Mouse (Mus musculus) T-helper 17 cell (primary cell): ENCODE data around the gene Med16.

Source experiments
- in situ Hi-C, 2 experiments: fragments of 300-600 bp; cut with MboI, MseI; formaldehyde crosslinking; loops; 1 replicate in 1 of 2; 2 replicates in 1 of 2; pipeline ENCODE4 v1.15.1; 2025; ENCODE audit warnings: high pct_unique_total_duplicates in 2 of 2

The Med16 gene

DNA sequence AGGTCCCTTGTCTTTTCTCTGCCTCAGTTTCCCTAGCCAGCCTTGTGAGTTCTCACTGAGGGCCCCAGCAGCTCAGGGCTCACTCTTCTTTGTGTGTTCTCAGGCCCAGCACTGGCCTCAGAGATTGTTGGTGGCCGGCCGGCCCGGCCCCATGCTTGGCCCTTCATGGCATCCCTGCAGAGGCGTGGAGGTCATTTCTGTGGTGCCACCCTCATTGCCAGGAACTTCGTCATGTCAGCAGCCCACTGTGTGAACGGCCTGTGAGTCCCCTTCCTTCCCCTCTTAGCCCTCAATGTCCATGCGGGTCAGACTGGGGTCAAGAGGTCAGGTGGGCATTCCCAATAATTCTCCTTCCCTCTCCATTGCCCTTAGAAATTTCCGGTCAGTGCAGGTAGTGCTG is 22.1 kb downstream of the Med16 start:
- in situ Hi-C loops: no loop called here

DNA sequence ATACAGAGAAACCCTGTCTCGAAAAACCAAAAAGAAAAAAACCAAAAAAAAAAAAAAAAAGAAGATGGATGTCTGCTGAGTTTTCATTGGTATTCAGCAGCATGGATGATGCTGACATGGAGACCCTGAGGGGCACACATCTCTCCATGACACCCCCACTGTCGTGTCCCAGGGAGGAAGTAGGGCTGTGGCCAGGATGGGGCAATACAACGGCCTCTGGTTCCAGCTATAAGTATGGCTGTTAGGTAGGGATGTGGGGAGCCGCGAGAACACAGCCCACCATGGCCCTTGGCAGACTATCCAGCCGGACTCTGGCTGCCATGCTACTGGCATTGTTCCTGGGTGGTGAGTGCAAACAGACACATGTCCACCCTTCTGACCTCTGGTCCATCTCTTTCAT is 22.7 kb downstream of the Med16 start, which contains the start of gene Elane:
Gene Elane, plus strand, starts transcription at position 194 of the 400 bp plus-strand sequence.
- in situ Hi-C loops: no loop called here

DNA sequence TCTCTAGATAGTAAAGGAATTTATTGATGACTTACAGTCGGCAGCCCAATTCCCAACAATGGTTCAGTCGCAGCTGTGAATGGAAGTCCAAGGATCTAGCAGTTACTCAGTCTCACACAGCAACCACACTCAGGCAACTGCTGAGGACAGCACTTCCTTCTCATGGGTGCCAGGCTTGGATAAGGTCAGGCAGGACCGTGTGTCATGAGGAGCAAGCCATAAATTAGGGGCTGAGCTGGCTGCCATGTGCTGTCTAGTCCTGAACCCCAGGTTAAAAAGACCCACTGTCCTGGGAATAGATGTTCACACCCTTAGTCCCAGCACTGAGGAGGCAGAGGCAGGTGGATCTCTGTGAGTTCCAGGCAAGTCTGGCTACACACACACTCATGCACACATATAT is 23.8 kb downstream of the Med16 start:
- in situ Hi-C loops: loop anchor here (5.0 kb wide), 3 partner anchors 37 to 67 kb away; partner anchors contain the start of genes Arid3a (in 1 of the 2) and R3hdm4 (in 1 of the 2)

DNA sequence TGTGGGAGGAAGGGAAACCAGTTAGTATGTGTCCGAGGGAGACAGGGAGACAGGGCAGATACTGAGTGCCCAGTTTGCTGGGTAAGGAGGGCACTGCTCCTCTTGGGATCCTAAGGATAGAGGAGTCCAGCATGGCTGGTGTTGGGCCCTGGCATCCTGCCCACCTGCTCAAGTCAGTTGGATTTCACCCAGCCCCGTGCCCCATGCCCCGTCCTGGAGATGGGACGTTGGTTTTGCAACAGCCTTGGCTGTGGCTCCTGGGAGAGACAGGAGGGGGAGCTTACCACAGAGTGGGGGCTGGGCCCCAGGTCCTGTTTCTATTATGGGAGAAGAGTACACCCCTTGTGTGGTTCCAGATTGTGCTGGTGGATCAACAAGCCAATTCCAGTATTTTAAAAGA is 24.3 kb downstream of the Med16 start:
- in situ Hi-C loops: loop anchor here (5.0 kb wide), 3 partner anchors 38 to 68 kb away; partner anchors contain the start of genes Arid3a (in 1 of the 2) and R3hdm4 (in 1 of the 2)

- in situ Hi-C loops: loop anchor here (5.0 kb wide), 3 partner anchors 39 to 69 kb away; partner anchors contain the start of genes Arid3a (in 1 of the 2) and R3hdm4 (in 1 of the 2)
Measured at GRCm38 (mm10) chr10:79883297-79884084, 25.2 kb downstream of the Med16 start.

- in situ Hi-C loops: loop anchor here (5.0 kb wide), 3 partner anchors 40 to 70 kb away; partner anchors contain the start of genes Arid3a (in 1 of the 2) and R3hdm4 (in 1 of the 2)
Measured at GRCm38 (mm10) chr10:79881981-79882380, 26.7 kb downstream of the Med16 start.

DNA sequence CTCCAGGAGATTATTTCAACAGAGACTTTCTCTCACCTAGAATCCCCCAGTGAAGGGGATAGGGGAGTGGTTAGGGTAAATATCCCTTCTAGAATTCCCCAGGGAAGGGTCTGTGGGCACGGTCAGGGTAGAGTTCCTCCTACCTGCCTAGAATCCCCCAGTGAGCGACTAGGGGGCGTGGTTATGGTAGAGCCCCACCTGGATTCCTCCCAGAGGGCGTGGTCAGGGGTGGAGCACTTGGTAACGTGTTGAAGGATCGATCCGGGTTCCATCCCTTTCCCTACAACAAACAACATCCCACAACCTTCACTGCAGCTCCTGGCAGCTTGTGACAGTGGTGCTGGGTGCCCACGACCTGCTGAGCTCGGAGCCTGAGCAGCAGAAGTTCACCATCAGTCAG is 28.0 kb downstream of the Med16 start:
- in situ Hi-C loops: loop anchor here (5.0 kb wide), 3 partner anchors 42 to 72 kb away; partner anchors contain the start of genes Arid3a (in 1 of the 2) and R3hdm4 (in 1 of the 2)

DNA sequence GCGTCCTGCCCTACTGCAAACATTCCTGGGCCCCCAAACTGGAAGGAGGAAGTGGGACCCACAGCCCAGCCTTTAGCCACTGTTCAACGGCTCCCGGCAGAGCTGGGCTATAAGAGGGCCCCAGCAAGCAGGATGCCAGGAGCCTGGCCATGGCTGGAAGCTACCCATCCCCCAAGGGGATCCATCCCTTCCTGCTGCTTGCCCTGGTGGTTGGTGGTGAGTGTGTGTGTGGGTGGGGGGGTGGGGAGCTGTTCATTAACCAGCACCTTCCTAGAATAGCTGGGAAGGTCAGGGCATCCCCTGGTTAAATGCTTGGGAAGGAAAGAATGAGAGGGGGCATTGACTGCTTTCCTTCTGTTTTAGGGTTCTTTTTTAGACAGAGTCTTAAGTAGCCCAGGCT is 29.2 kb downstream of the Med16 start:
- in situ Hi-C loops: no loop called here

DNA sequence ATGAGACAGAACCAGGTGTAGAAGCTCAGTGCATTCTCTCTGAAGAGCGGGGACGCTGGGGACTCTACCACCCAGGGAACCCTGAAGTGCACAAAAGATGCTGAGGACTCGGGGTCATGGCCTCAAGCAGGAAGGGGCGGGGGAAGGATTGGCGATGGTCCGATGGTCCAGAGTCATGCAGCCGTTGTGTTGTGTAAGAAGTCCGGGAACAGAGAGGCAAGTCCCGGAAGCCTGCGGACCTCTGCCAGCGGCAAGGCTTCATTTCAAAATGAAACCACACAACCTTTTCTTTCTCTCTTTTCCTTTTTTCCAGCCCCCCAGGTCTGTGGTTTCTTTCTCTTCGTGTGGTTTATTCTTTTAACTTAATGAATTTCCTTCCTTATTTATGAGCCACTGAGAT is 31.0 kb downstream of the Med16 start:
- in situ Hi-C loops: no loop called here

DNA sequence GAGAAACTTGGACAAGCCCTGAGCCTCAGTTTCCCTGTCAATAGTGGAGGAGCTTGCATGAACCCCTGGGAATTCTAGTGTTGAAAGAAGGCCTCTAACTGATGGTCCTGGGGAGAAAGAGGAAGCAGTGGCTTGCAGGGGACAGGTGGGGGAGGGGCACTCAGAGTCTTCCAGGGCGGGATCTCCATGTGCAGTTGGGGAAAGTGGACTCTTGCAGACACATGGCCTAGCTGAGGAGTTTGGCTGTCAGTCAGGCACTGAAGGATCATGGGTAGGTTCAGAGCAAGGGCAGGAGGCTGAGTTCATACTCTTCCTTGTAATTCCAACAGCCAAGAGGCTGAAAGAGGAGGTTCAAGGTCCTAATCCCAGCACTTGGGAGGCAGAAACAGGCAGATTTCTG is 31.5 kb downstream of the Med16 start:
- in situ Hi-C loops: no loop called here

DNA sequence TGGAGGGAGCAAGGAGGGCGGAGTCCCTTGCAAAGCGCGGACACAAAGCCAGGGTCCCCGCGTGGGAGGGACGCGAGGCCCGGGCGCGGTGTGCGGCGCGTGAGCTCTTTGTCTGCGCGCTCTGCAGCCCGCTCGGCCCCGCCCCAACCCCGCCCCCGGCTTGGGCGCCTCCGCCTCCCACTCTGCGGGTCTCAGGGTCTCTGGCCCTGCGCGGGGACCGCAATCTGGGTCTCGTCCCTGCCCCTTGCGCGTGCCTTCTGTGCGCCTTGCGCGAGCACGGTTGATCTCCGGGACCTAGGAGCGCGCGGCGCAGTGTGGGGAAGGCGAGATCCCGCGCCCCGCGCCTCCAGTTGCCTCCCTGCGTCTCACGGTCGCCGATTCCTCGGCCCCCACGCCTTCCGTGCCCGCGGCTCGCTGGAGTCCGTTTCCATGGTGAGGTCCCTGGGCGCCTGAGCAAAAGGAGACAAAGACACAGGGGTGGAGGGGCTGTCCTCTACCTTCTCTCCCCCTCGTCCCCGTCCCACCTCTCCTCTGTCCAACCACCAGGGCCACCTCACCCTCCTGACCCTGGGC is 34.3 kb downstream of the Med16 start, which contains the start of the genes Prtn3 and Plppr3:
Gene Prtn3, plus strand, starts transcription at position 187 of the 573 bp plus-strand sequence.
Gene Plppr3, minus strand, starts transcription at position 345 of the 573 bp plus-strand sequence.
- in situ Hi-C loops: loop anchor here (5.0 to 25.0 kb wide), 2 partner anchors 47 to 1287 kb away; partner anchors contain the start of gene Syde1 (in 1 of the 2)

DNA sequence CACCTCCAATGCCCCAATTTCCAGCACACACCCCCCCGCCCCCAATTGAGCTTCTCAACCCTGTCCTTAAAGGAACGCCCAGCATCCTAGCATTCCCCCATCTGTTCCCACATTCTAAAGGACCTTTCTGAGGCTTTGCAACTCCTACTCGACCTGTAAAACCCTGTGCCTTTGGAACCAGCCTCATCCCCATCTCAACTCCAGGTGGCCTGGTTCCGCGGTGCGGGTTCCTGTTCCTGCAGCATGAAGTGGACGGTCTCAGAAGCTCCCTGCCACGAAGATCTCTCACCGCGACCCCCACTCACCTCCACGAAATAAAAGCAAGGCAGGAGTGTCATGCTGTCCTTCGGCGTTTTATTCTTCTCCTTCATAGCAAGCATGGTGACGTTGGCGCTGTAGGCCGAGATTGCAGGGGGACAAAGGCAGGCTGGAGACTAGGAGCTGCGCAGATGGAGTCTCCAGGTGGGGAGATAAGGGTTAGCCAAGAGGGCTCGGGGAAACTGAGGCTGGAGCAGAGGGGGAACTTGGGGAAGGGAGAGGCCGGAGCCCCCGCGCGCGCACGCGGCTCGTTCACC is 34.9 kb downstream of the Med16 start:
- in situ Hi-C loops: loop anchor here (5.0 to 25.0 kb wide), 2 partner anchors 47 to 1287 kb away; partner anchors contain the start of gene Syde1 (in 1 of the 2)

- in situ Hi-C loops: loop anchor here (5.0 to 25.0 kb wide), 2 partner anchors 46 to 1286 kb away; partner anchors contain the start of gene Syde1 (in 1 of the 2)
Measured at GRCm38 (mm10) chr10:79873313-79873712, 35.4 kb downstream of the Med16 start.

- in situ Hi-C loops: loop anchor here (5.0 to 25.0 kb wide), 2 partner anchors 46 to 1286 kb away; partner anchors contain the start of gene Syde1 (in 1 of the 2)
Measured at GRCm38 (mm10) chr10:79872862-79873261, 35.9 kb downstream of the Med16 start.

- in situ Hi-C loops: loop anchor here (5.0 to 25.0 kb wide), 2 partner anchors 45 to 1285 kb away; partner anchors contain the start of gene Syde1 (in 1 of the 2)
Measured at GRCm38 (mm10) chr10:79871845-79872244, 36.9 kb downstream of the Med16 start.

DNA sequence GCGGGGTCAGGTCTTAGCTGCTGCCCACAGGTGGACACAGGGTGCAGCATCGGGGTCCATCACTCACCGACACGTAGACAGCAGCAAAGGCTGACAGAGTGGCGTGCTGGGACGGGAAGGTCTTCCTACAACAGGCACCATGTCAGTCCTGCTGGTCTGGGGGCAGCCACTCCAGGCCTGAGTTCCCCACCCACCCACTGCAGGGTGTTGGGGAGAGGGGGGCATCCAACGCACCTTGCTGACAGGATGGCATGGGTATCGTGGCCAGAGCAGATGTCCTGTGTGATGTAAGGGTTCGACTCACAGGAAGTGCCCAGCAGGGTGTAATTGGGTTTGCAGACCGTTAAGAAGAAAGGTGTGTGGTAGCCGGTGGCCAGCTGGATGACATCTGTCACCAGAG is 42.1 kb downstream of the Med16 start:
- in situ Hi-C loops: loop anchor here in 1 of 2 experiments (25.0 kb wide), 1 partner anchor 1279 kb away; the partner anchor contains the start of gene Syde1

DNA sequence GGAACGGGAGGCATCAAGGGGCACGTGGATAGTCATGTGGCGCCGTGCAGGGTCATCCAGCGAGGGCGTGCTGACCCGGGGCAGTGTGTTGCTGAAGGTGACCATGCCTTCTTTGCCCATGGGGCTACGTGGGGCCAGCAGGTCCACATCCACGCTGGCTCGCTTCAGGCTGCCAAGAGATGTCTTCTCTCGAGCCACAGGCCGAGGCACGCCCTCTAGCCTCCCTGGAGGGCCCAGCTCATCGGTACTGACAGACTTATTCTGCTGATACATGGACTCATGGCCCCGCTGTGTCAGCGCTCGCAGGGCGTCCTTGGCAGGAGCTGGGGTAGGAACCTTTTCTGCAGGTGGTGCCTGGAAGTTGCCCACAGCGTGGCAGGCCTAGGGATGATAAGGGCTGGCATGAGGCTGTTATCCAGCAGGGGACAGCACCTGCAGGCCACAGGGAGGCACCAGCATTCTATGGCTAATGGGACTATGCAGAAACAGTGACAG is 42.9 kb downstream of the Med16 start:
- in situ Hi-C loops: loop anchor here in 1 of 2 experiments (25.0 kb wide), 1 partner anchor 1279 kb away; the partner anchor contains the start of gene Syde1

DNA sequence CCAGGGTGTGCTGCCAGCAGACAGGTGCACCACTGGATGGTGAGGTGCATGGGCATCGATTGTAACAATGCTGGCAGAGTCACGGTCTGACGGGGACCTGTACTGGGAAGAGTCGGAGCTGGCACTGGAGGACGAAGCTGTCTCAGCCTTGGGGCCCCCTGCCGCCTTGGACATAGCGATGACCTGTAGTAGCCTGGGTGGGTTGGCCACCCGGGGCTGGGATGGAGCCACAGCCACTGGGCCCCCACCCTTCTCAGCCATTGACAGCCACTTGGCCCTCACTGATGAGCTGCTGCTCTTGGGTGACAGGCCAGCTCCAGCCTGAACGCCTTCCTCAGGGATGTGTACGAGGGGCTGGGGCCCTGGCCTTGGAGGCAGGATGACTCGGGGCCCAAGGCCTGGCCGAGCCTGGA is 43.5 kb downstream of the Med16 start:
- in situ Hi-C loops: loop anchor here in 1 of 2 experiments (25.0 kb wide), 1 partner anchor 1278 kb away; the partner anchor contains the start of gene Syde1

DNA sequence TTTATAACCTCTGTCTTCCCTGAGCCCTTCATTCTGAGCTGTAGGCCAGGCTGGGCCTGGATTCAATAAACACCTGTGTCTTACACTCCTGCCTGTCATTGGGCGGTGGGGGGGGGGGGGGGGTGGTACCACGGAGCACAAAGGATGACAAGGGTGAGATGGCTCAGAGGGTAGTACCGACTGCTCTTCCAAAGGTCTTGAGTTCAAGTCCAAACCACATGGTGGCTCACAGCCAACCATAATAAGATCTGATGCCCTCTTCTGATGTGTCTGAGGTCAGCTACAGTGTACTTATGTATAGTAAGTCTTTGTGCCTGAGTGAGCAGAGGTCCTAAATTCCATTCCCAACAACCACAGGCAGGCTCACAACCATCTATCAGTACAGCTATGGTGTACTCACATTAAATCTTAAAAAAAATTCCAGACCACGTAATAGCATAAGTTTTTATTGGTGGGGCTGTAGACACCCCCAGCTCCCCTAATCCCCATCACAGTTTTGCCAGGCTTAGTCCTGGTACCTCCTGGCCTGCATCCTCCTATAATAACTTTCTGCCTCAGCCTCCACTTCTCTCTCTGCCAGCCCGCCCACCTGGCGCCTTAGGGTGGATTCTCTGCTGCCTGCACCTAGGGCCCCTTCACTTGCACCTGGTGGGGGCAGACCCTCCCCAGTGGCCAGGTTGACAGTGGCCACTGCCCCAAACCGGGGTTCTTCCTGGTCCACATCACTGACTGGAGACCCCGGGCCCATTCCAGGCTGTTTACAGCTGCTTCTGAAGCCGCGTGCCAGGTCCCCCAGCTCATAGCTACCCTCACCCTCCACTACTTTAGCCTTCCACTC is 44.2 kb downstream of the Med16 start:
- in situ Hi-C loops: loop anchor here in 1 of 2 experiments (25.0 kb wide), 1 partner anchor 1277 kb away; the partner anchor contains the start of gene Syde1

DNA sequence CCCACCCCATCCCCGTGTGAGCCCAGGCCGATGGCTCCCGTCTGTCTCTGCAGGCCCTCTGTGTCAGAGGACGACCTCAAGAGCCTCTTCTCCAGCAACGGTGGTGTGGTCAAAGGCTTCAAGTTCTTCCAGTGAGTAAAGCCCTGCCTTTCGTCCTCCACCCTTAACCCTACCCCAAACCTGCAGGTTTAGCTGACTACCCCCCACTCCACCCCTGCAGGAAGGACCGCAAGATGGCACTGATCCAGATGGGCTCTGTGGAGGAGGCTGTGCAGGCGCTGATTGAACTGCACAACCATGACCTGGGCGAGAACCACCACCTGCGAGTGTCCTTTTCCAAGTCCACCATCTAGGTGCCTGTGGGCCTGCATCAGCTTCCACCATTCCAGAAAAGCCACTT is 45.8 kb downstream of the Med16 start:
- in situ Hi-C loops: loop anchor here in 1 of 2 experiments (25.0 kb wide), 1 partner anchor 1276 kb away; the partner anchor contains the start of gene Syde1
